Mouse (Mus musculus) lung, postnatal 0 days (tissue): ENCODE measurements around the gene Cacna1a.

Experiments
- CTCF ChIP-seq: IDR thresholded peaks from 2 replicates; pipeline ENCODE4 v1.5.1; 2016; ENCODE audit warnings: antibody characterized with exemption, mild to moderate bottlenecking
- EP300 ChIP-seq: IDR thresholded peaks from 2 replicates; pipeline ENCODE4 v1.6.1; 2016; ENCODE audit warnings: antibody characterized with exemption, mild to moderate bottlenecking, control low read depth

DNA sequence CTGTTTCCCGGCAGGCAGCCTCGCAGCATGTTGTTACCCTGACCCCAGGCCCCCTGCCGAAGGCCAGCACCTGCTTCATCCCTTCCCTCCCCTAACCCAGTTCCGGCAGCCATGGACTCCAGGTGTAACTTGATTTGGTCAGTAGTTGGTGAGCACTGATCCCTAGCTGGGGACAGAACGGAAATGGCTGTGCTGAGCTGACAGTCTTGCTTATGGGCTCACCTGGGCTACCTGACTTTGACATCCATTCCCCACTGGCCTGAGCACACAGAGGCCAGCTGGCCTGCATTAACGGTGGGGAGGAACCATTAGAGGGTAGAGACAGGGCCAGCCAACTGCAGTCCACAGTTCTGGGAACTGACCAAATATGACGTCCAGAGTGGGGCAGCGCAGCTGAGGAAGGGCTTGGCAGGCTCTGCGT, 58.3 kb downstream of the Cacna1a start:
- TF ChIP-seq CTCF = no peak
- TF ChIP-seq EP300 = no peak
